Mouse (Mus musculus): Measurements from ENCODE around the gene Gatm.

- TF ChIP-seq POLR2A (IDR thresholded peaks at IDR 0.05; ENCODE audit: insufficient read length, low read depth) (no peak), MAX (IDR thresholded peaks at IDR 0.05; ENCODE audit: low read depth) (no peak), MYOG (IDR thresholded peaks at IDR 0.05; ENCODE audit: control insufficient read depth in 1 of 3, insufficient read depth in 1 of 3, insufficient read length in 2 of 3, low read depth in 2 of 3) (no peak), MYOD1 (IDR thresholded peaks at IDR 0.05; ENCODE audit: control insufficient read depth in 1 of 3, insufficient read length in 2 of 3, low read depth in 2 of 3) (no peak), CEBPB (IDR thresholded peaks at IDR 0.05; ENCODE audit: insufficient read depth, poor library complexity, severe bottlenecking) (no peak), TCF3 (IDR thresholded peaks at IDR 0.05; ENCODE audit: insufficient read length, low read depth) (no peak), POLR2AphosphoS2 (IDR thresholded peaks at IDR 0.05; ENCODE audit: insufficient read length, low read depth) (no peak), SRF (IDR thresholded peaks at IDR 0.05; ENCODE audit: control insufficient read depth, insufficient read length, low read depth) (no peak), USF1 (IDR thresholded peaks at IDR 0.05; ENCODE audit: low read depth) (no peak)
Observed at GRCm38 (mm10) chr2:122621337-122622110, 10.4 kb upstream of the Gatm start.
